Mouse (Mus musculus) ES-Bruce4 (cell line): Measurements from ENCODE around the gene Lclat1.

Experiments used
- CTCF ChIP-seq: IDR thresholded peaks from one replicate; pipeline ENCODE4 v1.8.1; 2011; ENCODE audit warnings: low read depth, low read length
- POLR2A ChIP-seq: IDR thresholded peaks from one replicate; pipeline ENCODE4 v1.8.1; 2011; ENCODE audit warnings: low read length; ENCODE audit not compliant: insufficient read depth

GRCm38 (mm10) chr17:73113230-73113629 is 5.4 kb downstream of the Lclat1 start:
- TF ChIP-seq CTCF = no peak
- TF ChIP-seq POLR2A = no peak
